ENCODE assay signal across 11 mouse cellular contexts in genomic region chr14:99176559-99176958, GRCm38 (mm10).
DNase-seq lines count a peak whose midpoint lies in the region; ATAC-seq and TF ChIP-seq lines count a peak whose summit lies in the region.
"Had no signal": no experiment of that assay in that cellular context is flagged by ENCODE, and none has a peak within 500 bp of the region (broad histone marks: within the 10 kb centered on the region; RNA-seq: fewer than 3 reads in every experiment).

No protein-coding gene starts in this region.

- no peaks in the 10 kb centered on the region for H3K4me1 ChIP-seq in testis, adult 2 months (ENCODE audit: control insufficient read depth, insufficient read depth, low read length)
- peaks cover 6% of the 10 kb centered on the region; the same call in 1 of the 2 replicates for H3K4me1 ChIP-seq in lung, embryonic 16.5 days (replicated peaks; ENCODE audit: control insufficient read depth, insufficient read depth, low read length)

- H3K27ac ChIP-seq in testis, adult 2 months (ENCODE audit: control insufficient read depth, insufficient read depth, low read depth, low read length), result no peak overlapping the region
- no peak overlapping the region for H3K27ac ChIP-seq in lung, embryonic 16.5 days (ENCODE audit: low read length)
- H3K27ac ChIP-seq: heart, embryonic 13.5 days had no signal

- no peak overlapping the region for H3K4me2 ChIP-seq in lung, embryonic 16.5 days (ENCODE audit: low read depth, low read length)
- H3K4me2 ChIP-seq: heart, embryonic 13.5 days had no signal

- WGBS in lung, embryonic 16.5 days, result 52% methylated on average over 9 of the region's 9 CpGs

- no peaks in the 10 kb centered on the region for H3K36me3 ChIP-seq in testis, adult 2 months (ENCODE audit: control insufficient read depth, insufficient read depth, low read length)
- no peaks in the 10 kb centered on the region for H3K36me3 ChIP-seq in lung, embryonic 16.5 days (ENCODE audit: control insufficient read depth, insufficient read depth, low read length)

- intact Hi-C loops in left cerebral cortex, postnatal 4 days (cut with DNase I), result no loop called here

- TF ChIP-seq POLR2A in testis, adult 2 months (IDR thresholded peaks at IDR 0.05; ENCODE audit: control insufficient read depth, low read depth, low read length), result no peak

- H3K9ac ChIP-seq in lung, embryonic 16.5 days (ENCODE audit: low read length), result no peak overlapping the region
- H3K9ac ChIP-seq: heart, embryonic 13.5 days had no signal

- no peaks in the 10 kb centered on the region for H3K9me3 ChIP-seq in lung, embryonic 16.5 days (ENCODE audit: control insufficient read depth, low read length)
- H3K9me3 ChIP-seq: heart, embryonic 13.5 days had no signal

- peak overlapping the region; percentile 58 for H3K4me3 ChIP-seq in testis, adult 2 months (ENCODE audit: control insufficient read depth, low read depth, low read length)
- no peak overlapping the region for H3K4me3 ChIP-seq in lung, embryonic 16.5 days (ENCODE audit: low read length)
- H3K4me3 ChIP-seq: heart, embryonic 13.5 days had no signal

- ATAC-seq in lung, embryonic 16.5 days (ENCODE audit: low read depth), result peak; percentile 81

- TF ChIP-seq CTCF in testis, adult 2 months (IDR thresholded peaks at IDR 0.05; ENCODE audit: control insufficient read depth, insufficient read depth, insufficient replicate concordance, low read depth, low read length), result no peak

- DNase-seq in embryo, embryonic 10.5 days (ENCODE audit: low spot score), result peak; percentile 7
- no peak for DNase-seq in embryo, embryonic 9.5 days (ENCODE audit: extremely low spot score)
- no peak for DNase-seq in testis, postnatal 10 days (ENCODE audit: low spot score)
- no peak for DNase-seq in ovary, postnatal 14 days (ENCODE audit: low spot score)
- DNase-seq in left cerebral cortex, postnatal 4 days, result no peak
- DNase-seq in gastrocnemius, postnatal 25 days, result no peak
- DNase-seq: adrenal gland, adult 8-10 months; cerebellum, adult 11 months had no signal

- no peaks in the 10 kb centered on the region for H3K27me3 ChIP-seq in testis, adult 2 months (ENCODE audit: control insufficient read depth, insufficient read depth, low read length)
- no peaks in the 10 kb centered on the region for H3K27me3 ChIP-seq in lung, embryonic 16.5 days (ENCODE audit: control insufficient read depth, insufficient read depth, low read depth, low read length)
- H3K27me3 ChIP-seq: heart, embryonic 13.5 days had no signal
